Mouse (Mus musculus): Measurements from ENCODE around the gene Fbxo47.
"Not testable (repeated sequence)": the region's sequence is repeated elsewhere in the genome, so short reads cannot be mapped to it uniquely, and the experiment has no call there.

Fbxo47 gene

GRCm38 (mm10) chr11:97877341-97877740, 6.6 kb downstream of the Fbxo47 start:
- no peak for DNase-seq

- DNase-seq, result no peak
Measured at GRCm38 (mm10) chr11:97874396-97874795, 9.6 kb downstream of the Fbxo47 start.

- not testable (repeated sequence) for DNase-seq
Measured at GRCm38 (mm10) chr11:97872378-97872777, 11.6 kb downstream of the Fbxo47 start.

- DNase-seq, result no peak
Measured at GRCm38 (mm10) chr11:97867591-97867990, 16.4 kb downstream of the Fbxo47 start.

- DNase-seq, result no peak
Measured at GRCm38 (mm10) chr11:97866091-97866888, 17.7 kb downstream of the Fbxo47 start.

GRCm38 (mm10) chr11:97865421-97865820, 18.5 kb downstream of the Fbxo47 start:
- DNase-seq, result no peak

GRCm38 (mm10) chr11:97862148-97862547, 21.8 kb downstream of the Fbxo47 start:
- no peak for DNase-seq

- no peak for DNase-seq
Measured at GRCm38 (mm10) chr11:97855473-97855872, 28.5 kb downstream of the Fbxo47 start.

GRCm38 (mm10) chr11:97851601-97852000, 32.4 kb downstream of the Fbxo47 start:
- DNase-seq, result no peak

GRCm38 (mm10) chr11:97850367-97850766, 33.6 kb downstream of the Fbxo47 start:
- DNase-seq, result no peak

- no peak for DNase-seq
Measured at GRCm38 (mm10) chr11:97842001-97842400, 42.0 kb downstream of the Fbxo47 start.

- peak; percentile 51 to 68 for DNase-seq
Measured at GRCm38 (mm10) chr11:97840991-97841661, 42.8 kb downstream of the Fbxo47 start.

- DNase-seq, result no peak
Measured at GRCm38 (mm10) chr11:97840539-97840954, 43.4 kb downstream of the Fbxo47 start, which contains the start of gene B230217C12Rik. B230217C12Rik (plus strand) TSS chr11:97840780.

- no peak for DNase-seq
Measured at GRCm38 (mm10) chr11:97840135-97840490, 43.8 kb downstream of the Fbxo47 start.

GRCm38 (mm10) chr11:97839441-97840134, 44.4 kb downstream of the Fbxo47 start:
- no peak for DNase-seq

GRCm38 (mm10) chr11:97838779-97839440, 45.0 kb downstream of the Fbxo47 start:
- DNase-seq, result no peak

GRCm38 (mm10) chr11:97837641-97838149, 46.3 kb downstream of the Fbxo47 start:
- no peak for DNase-seq

GRCm38 (mm10) chr11:97837051-97837450, 46.9 kb downstream of the Fbxo47 start:
- DNase-seq, result not testable (repeated sequence)

GRCm38 (mm10) chr11:97836541-97836940, 47.4 kb downstream of the Fbxo47 start:
- no peak for DNase-seq

GRCm38 (mm10) chr11:97833352-97833751, 50.6 kb downstream of the Fbxo47 start:
- no peak for DNase-seq

GRCm38 (mm10) chr11:97832001-97832400, 52.0 kb downstream of the Fbxo47 start:
- no peak for DNase-seq

- no peak for DNase-seq
Measured at GRCm38 (mm10) chr11:97830501-97830900, 53.5 kb downstream of the Fbxo47 start.

Data from thymus, adult 18-20 months (tissue).